Mouse (Mus musculus) cerebellum, adult 2 months (tissue): ENCODE data around the gene Bola1. TPM values are rescaled to one million over a fixed set of nuclear protein-coding genes. Genes with fewer than 3 reads are reported as not detected.
"Not testable (repeated sequence)": the region's sequence is repeated elsewhere in the genome, so short reads cannot be mapped to it uniquely, and the experiment has no call there.

ENCODE experiments used
- DNase-seq, 2 experiments: peaks; one replicate each; pipeline ENCODE4 v3.0.0; 2021
- H3K27ac ChIP-seq: fragments of 200-500 bp; 2 replicates; pipeline ENCODE4 v1.5.1; 2012; ENCODE audit warnings: low read length, control low read depth, inconsistent platforms; ENCODE audit not compliant: insufficient read depth
- H3K27me3 ChIP-seq: fragments of 200-500 bp; 2 replicates; pipeline ENCODE4 v1.6.1; 2012; ENCODE audit warnings: inconsistent platforms, mild to moderate bottlenecking, low read length, moderate library complexity; ENCODE audit not compliant: control insufficient read depth, insufficient read depth
- H3K4me1 ChIP-seq: fragments of 200-500 bp; 2 replicates; pipeline ENCODE4 v1.6.1; 2011; ENCODE audit warnings: low read length; ENCODE audit not compliant: control insufficient read depth, insufficient read depth
- H3K4me3 ChIP-seq: fragments of 200-500 bp; replicated peaks from 2 replicates; pipeline ENCODE3; 2011; ENCODE audit warnings: mild to moderate bottlenecking, low read depth, low read length, control low read depth; ENCODE audit not compliant: insufficient read depth
- CTCF ChIP-seq: fragments of 200-500 bp; IDR thresholded peaks from 2 replicates; pipeline ENCODE4 v1.5.1; 2011; ENCODE audit warnings: low read depth, mild to moderate bottlenecking, control low read depth, low read length, moderate library complexity, borderline replicate concordance; ENCODE audit not compliant: insufficient read depth
- POLR2A ChIP-seq: fragments of 200-500 bp; IDR thresholded peaks from 2 replicates; pipeline ENCODE4 v1.6.1; 2011; ENCODE audit warnings: low read length, control low read depth, borderline replicate concordance; ENCODE audit not compliant: insufficient read depth
- WGBS: fragments of 180-500 bp; shearing (Covaris S2); methylation state at CpG from one replicate; pipeline ENCODE4 v1.1.7; 2018; 5-methylcytosine and 5-hydroxymethylcytosine counted together
- polyA plus RNA-seq: library from polyadenylated mRNA; depleted of rRNA; stranded (reverse); fragments of >200 nt; gene quantifications from 2 replicates; pipeline ENCODE4 v1.2.3, GENCODE M21; 2012

Gene Bola1
- polyA plus RNA-seq, 1 experiment, result 47.0 TPM

GRCm38 (mm10) chr3:96209242-96209641, 10.3 kb downstream of the Bola1 start:
- Histone ChIP-seq H3K27ac (no peak overlapping the region), H3K4me1 (no peaks in the 10 kb centered on the region), H3K27me3 (no peaks in the 10 kb centered on the region), H3K4me3 (no peak overlapping the region)
- TF ChIP-seq CTCF (peak; percentile 23; the same call in 1 of the 2 replicates), POLR2A (no peak)
- WGBS, result 17% methylated on average over 15 of the region's 15 CpGs
- no peak for DNase-seq

DNA sequence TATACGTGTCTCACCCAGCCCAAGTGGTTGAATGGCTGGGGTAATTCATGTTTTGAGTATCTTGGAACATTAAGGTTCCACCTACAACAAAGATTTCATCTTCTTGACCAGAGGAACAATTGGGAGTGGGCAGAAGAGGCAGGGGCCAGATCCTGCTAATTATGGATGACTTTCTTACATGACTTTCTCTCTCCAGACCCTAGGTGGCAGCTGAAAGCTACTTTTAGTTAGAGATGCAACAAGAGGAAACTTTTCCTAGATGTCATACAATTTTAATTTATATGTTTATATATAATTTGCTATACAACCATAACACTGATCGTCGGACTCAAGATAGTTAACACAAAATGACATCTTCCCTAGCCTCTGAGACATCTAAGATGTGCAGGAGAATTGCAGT, 11.7 kb downstream of the Bola1 start:
- Histone ChIP-seq H3K4me3 (no peak overlapping the region), H3K4me1 (no peaks in the 10 kb centered on the region), H3K27ac (no peak overlapping the region), H3K27me3 (no peaks in the 10 kb centered on the region)
- DNase-seq, result no peak
- TF ChIP-seq CTCF (no peak), POLR2A (no peak)
- 80% methylated on average over 3 of the region's 3 CpGs for WGBS

DNA sequence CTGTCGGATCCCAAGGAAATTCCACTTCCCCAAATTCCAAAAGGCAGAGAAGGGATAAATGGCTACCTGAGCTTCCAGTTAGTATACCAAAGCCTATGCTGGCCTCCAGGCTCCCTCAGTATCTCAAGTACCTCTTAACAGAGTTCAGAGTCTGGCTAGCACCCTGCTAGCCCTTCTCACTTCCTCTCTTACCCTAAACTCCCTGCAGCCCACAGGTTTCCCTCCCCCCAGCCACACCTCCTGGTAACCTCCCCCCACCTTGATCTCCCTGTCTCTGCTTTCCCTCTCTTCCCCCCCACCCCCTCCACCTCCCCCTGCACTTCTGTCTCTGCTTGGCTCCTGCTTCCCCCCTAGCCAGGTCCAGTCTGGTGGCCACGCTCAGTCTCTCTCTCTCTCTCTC, 19.8 kb downstream of the Bola1 start:
- H3K4me1 ChIP-seq, result no peaks in the 10 kb centered on the region; the same call in 1 of the 2 replicates
- H3K4me3 ChIP-seq, result no peak overlapping the region
- no peak overlapping the region for H3K27ac ChIP-seq
- 48% methylated on average over 2 of the region's 2 CpGs for WGBS
- no peak for DNase-seq
- no peak for TF ChIP-seq CTCF
- no peaks in the 10 kb centered on the region for H3K27me3 ChIP-seq

DNA sequence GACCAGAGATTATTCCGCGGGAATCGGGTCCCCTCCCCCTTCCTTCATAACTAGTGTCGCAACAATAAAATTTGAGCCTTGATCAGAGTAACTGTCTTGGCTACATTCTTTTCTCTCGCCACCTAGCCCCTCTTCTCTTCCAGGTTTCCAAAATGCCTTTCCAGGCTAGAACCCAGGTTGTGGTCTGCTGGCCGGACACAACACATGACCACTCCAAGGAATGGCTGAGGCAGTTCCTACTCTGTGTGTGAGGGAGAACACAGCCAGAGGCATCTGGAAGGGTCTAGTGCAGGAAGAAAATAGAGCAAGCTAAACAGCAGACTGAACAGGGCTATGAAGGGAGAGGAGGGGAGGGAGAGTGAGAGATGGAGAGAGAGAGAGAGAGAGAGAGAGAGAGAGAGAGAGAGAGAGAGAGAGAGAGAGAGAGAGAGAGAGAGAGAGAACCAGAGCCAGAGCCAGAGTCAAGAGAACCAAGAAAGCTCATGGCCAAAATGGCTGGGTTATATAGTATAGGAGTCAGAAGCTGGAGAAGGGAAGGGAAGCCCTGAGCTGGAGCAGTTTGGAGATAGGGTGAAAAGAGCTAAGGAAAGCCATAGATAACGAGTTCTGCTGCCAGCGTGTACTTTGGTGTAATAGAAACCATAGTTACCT, 20.8 kb downstream of the Bola1 start:
- H3K27me3 ChIP-seq, H3K4me1 ChIP-seq, H3K27ac ChIP-seq, H3K4me3 ChIP-seq, DNase-seq: not testable (repeated sequence)
- 34% methylated on average over 8 of the region's 8 CpGs for WGBS

GRCm38 (mm10) chr3:96198181-96198580, 21.3 kb downstream of the Bola1 start:
- H3K4me3 ChIP-seq, result no peak overlapping the region
- 9% methylated on average over 6 of the region's 6 CpGs for WGBS
- H3K27me3 ChIP-seq, result no peaks in the 10 kb centered on the region
- no peaks in the 10 kb centered on the region; the same call in 1 of the 2 replicates for H3K4me1 ChIP-seq
- no peak for TF ChIP-seq POLR2A
- TF ChIP-seq CTCF, result no peak
- DNase-seq, result no peak
- no peak overlapping the region for H3K27ac ChIP-seq

GRCm38 (mm10) chr3:96197129-96197749, 22.3 kb downstream of the Bola1 start:
- peak overlapping the region; percentile 65 for H3K4me3 ChIP-seq
- WGBS, result under 1% methylated on average over 50 of the region's 50 CpGs
- H3K27me3 ChIP-seq, result no peaks in the 10 kb centered on the region
- no peaks in the 10 kb centered on the region; the same call in 1 of the 2 replicates for H3K4me1 ChIP-seq
- DNase-seq, result peak; percentile 93 to 95
- H3K27ac ChIP-seq, result peak overlapping the region; percentile 56
- TF ChIP-seq POLR2A, result peak; percentile 98
- no peak for TF ChIP-seq CTCF

DNA sequence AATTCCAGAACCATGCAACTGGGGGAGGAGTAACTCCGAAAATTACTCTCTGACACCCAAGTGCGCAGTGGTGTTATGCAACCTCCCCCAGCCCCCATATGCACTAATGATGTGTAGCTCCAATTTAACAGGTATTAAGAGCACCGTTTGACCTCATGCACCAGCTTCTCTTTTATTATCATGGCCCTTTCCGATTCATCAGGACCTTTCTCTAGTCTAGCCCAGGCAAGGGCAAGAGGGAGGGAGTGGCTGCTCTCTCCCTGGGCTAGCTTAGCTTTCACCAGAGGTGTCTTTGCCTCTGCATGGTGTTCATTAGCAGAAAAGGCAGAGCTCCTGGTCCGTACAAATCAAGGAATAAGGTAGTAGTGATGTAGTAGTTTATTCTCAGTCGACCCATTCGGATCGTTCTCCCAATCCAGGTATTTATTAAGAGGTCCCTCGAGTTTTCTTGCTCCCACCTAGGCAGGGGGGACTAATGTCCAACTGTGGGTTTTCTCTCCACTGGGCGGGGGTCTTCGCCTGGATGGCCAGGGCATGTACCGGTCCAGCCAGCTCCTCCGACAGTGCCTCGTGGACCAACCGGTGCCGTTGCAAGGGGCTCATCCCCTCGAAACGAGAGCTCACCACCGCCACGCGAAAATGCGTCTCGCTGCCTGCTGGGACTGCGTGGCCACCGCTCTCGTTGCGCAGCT, 22.9 kb downstream of the Bola1 start:
- H3K27me3 ChIP-seq, result no peaks in the 10 kb centered on the region
- peak overlapping the region; percentile 65 for H3K4me3 ChIP-seq
- H3K4me1 ChIP-seq, result no peaks in the 10 kb centered on the region; the same call in 1 of the 2 replicates
- no peak for DNase-seq
- TF ChIP-seq POLR2A (no peak), CTCF (no peak)
- WGBS, result 15% methylated on average over 27 of the region's 27 CpGs
- peak overlapping the region; percentile 56 for H3K27ac ChIP-seq

GRCm38 (mm10) chr3:96195616-96196313, 23.7 kb downstream of the Bola1 start:
- no peak overlapping the region for H3K4me3 ChIP-seq
- no peak overlapping the region for H3K27ac ChIP-seq
- H3K27me3 ChIP-seq, result no peaks in the 10 kb centered on the region
- H3K4me1 ChIP-seq, result no peaks in the 10 kb centered on the region; the same call in 1 of the 2 replicates
- DNase-seq, result no peak
- TF ChIP-seq POLR2A, result peak; percentile 18; the same call in 1 of the 2 replicates
- TF ChIP-seq CTCF, result peak; percentile 26; the same call in 1 of the 2 replicates
- WGBS, result 91% methylated on average over 11 of the region's 11 CpGs
